Mouse (Mus musculus) central nervous system, embryonic 14 days (tissue): ENCODE results near the gene Gm2832. TPM values are rescaled to one million over a fixed set of nuclear protein-coding genes. Genes with fewer than 3 reads are reported as not detected.

Source experiments
- polyA plus RNA-seq: library from polyadenylated mRNA; depleted of rRNA; stranded (reverse); fragments of >200 nt; gene quantifications from 2 replicates; pipeline ENCODE4 v1.2.3, GENCODE M21; 2012; rRNA removed

The Gm2832 gene
- 0.18 and 0.26 TPM in 2 replicates for polyA plus RNA-seq

GRCm38 (mm10) chr14:41278505-41278904 is at the start of gene Gm2832:
Gm2832 (plus strand) TSS chr14:41278805.

Other genes with a start within 250 kb of the Gm2832 start
- gene Dydc2, start 209.6 kb upstream of the Gm2832 start, polyA plus RNA-seq, result 0.33 and 0.34 TPM in 2 replicates
- gene Dydc1, start 205.9 kb upstream of the Gm2832 start, polyA plus RNA-seq, result 0.05 and 0.08 TPM in 2 replicates
- gene Mat1a, start 173.8 kb upstream of the Gm2832 start, polyA plus RNA-seq, result 0.02 TPM in 1 of 2 replicates, not detected in the other
- gene Sftpa1, start 147.0 kb upstream of the Gm2832 start, polyA plus RNA-seq, result not detected in 2 replicates
- not detected in 2 replicates for gene Mbl1, start 127.3 kb upstream of the Gm2832 start, polyA plus RNA-seq
- gene Sftpd, start 93.7 kb upstream of the Gm2832 start, polyA plus RNA-seq, result not detected in 2 replicates
- not detected in 2 replicates for gene Gm5798, start 69.8 kb downstream of the Gm2832 start, polyA plus RNA-seq
- not detected in 2 replicates for gene Gm7945, start 107.6 kb downstream of the Gm2832 start, polyA plus RNA-seq
- gene Gm6482, start 129.5 kb downstream of the Gm2832 start, polyA plus RNA-seq, result not detected in 2 replicates
- gene Gm7954, start 174.7 kb downstream of the Gm2832 start, polyA plus RNA-seq, result not detected in 2 replicates
- not detected in 2 replicates for gene Gm3486, start 210.7 kb downstream of the Gm2832 start, polyA plus RNA-seq